7 mouse cellular contexts compared by ENCODE assay signal in genomic region chr3:137952914-137953880, GRCm38 (mm10). TPM values are rescaled to one million over a fixed set of nuclear protein-coding genes. Genes with fewer than 3 reads are reported as not detected.
DNase-seq lines count a peak whose midpoint lies in the region; ATAC-seq and TF ChIP-seq lines count a peak whose summit lies in the region.

No protein-coding gene starts in this region.

- peak; percentile 64 for DNase-seq in ZHBTc4 (ENCODE audit: low read depth, low spot score)
- DNase-seq in naive thymus-derived CD4-positive, alpha-beta T cell, adult 2 months (ENCODE audit: low read depth) = peak; percentile 85
- DNase-seq in thymus, postnatal 36 days = peak; percentile 35 to 61

- H3K36me3 ChIP-seq in E14TG2a.4 (ENCODE audit: insufficient read depth, low read length) = peaks cover 22% of the 10 kb centered on the region
- H3K36me3 ChIP-seq in intestine, embryonic 16.5 days (ENCODE audit: control insufficient read depth, insufficient read depth, low read length) = no peaks in the 10 kb centered on the region
- H3K36me3 ChIP-seq in liver, embryonic 12.5 days = peaks cover 26% of the 10 kb centered on the region

- peaks cover 77% of the 10 kb centered on the region for H3K4me1 ChIP-seq in E14TG2a.4 (replicated peaks; ENCODE audit: low read depth, low read length)
- H3K4me1 ChIP-seq in intestine, embryonic 16.5 days (ENCODE audit: control insufficient read depth, insufficient read depth, low read length) = peaks cover 25% of the 10 kb centered on the region
- H3K4me1 ChIP-seq in liver, embryonic 12.5 days = peaks cover 98% of the 10 kb centered on the region

- H3K9ac ChIP-seq in intestine, embryonic 16.5 days (ENCODE audit: low read depth, low read length) = peak overlapping the region; percentile 25; the same call in 1 of the 2 replicates
- peak overlapping the region; percentile 22; the same call in 1 of the 2 replicates for H3K9ac ChIP-seq in liver, embryonic 12.5 days

- H3K27ac ChIP-seq in intestine, embryonic 16.5 days (ENCODE audit: low read length) = peak overlapping the region; percentile 46
- peak overlapping the region; percentile 81 for H3K27ac ChIP-seq in liver, embryonic 12.5 days

- whole genome bisulfite sequencing in intestine, embryonic 16.5 days = 62% methylated on average over 14 of the region's 14 CpGs
- WGBS in liver, embryonic 12.5 days (ENCODE audit: insufficient replicate concordance) = 14% methylated on average over 14 of the region's 14 CpGs

- H3K27me3 ChIP-seq in E14TG2a.4 (ENCODE audit: insufficient read depth, low read length) = no peaks in the 10 kb centered on the region
- no peaks in the 10 kb centered on the region for H3K27me3 ChIP-seq in intestine, embryonic 16.5 days (replicated peaks; ENCODE audit: control insufficient read depth, insufficient read depth, low read length)
- H3K27me3 ChIP-seq in liver, embryonic 12.5 days (replicated peaks) = no peaks in the 10 kb centered on the region

- H3K4me3 ChIP-seq in E14TG2a.4 (replicated peaks; ENCODE audit: low read length) = 0 out of 2 replicates have a peak overlapping the region, but pooled peaks have one; percentile 7
- H3K4me3 ChIP-seq in intestine, embryonic 16.5 days (ENCODE audit: low read length) = no peak overlapping the region
- 0 out of 2 replicates have a peak overlapping the region, but pooled peaks have one; percentile 0 for H3K4me3 ChIP-seq in liver, embryonic 12.5 days

- no peak for TF ChIP-seq CTCF in E14TG2a.4 (conservative IDR thresholded peaks at IDR 0.05; ENCODE audit: low read length)

- ATAC-seq in frontal cortex, adult (ENCODE audit: low TSS enrichment) = peak; percentile 95
- peak; percentile 56 for ATAC-seq in intestine, embryonic 16.5 days
- ATAC-seq in liver, embryonic 12.5 days = peak; percentile 33

- H3K4me2 ChIP-seq in intestine, embryonic 16.5 days (ENCODE audit: low read depth, low read length) = no peak overlapping the region
- H3K4me2 ChIP-seq in liver, embryonic 12.5 days = peak overlapping the region; percentile 56

- H3K9me3 ChIP-seq in E14TG2a.4 (ENCODE audit: low read length) = no peaks in the 10 kb centered on the region
- H3K9me3 ChIP-seq in intestine, embryonic 16.5 days (ENCODE audit: control insufficient read depth, low read length) = no peaks in the 10 kb centered on the region
- H3K9me3 ChIP-seq in liver, embryonic 12.5 days (replicated peaks) = no peaks in the 10 kb centered on the region

RNA-seq across cellular contexts. Expression of gene Dapp1, which starts 28.1 kb away (rescaled TPM):
- 35.8 and 41.6 TPM in 2 replicates for polyA plus RNA-seq in intestine, embryonic 16.5 days (2015; fragmentation: Nextera tagmentation; extraction: Ambion mirVana)
- 22.0 and 22.7 TPM in 2 replicates for polyA plus RNA-seq in liver, embryonic 12.5 days (2016; fragmentation: Nextera tagmentation; extraction: Ambion mirVana)

RNA-seq across cellular contexts. Expression of gene Lamtor3, which starts 34.9 kb away (rescaled TPM):
- 160 and 162 TPM in 2 replicates for polyA plus RNA-seq in intestine, embryonic 16.5 days (2015; fragmentation: Nextera tagmentation; extraction: Ambion mirVana)
- polyA plus RNA-seq in liver, embryonic 12.5 days (2016; fragmentation: Nextera tagmentation; extraction: Ambion mirVana) = 72.6 and 77.5 TPM in 2 replicates

Comparison
In these comparisons a context has a peak if more than half of its experiments do, and no peak if none do; other contexts are left out.
1. ATAC-seq: peak in every context shown above with its lines; median percentile 95 in frontal cortex, adult; 56 in intestine, embryonic 16.5 days; 33 in liver, embryonic 12.5 days.